Mouse (Mus musculus) ES-E14 (cell line): Measurements from ENCODE around the gene Cdk1.
A peak's percentile ranks its signal among the peaks of the same experiment; 100 is the strongest.

Experiments
- CHD2 ChIP-seq: IDR thresholded peaks from 2 replicates; pipeline ENCODE4 v1.6.1; 2014; ENCODE audit warnings: mild to moderate bottlenecking, low read depth, low read length, inconsistent platforms
- HCFC1 ChIP-seq: IDR thresholded peaks from 2 replicates; pipeline ENCODE4 v1.6.1; 2012; ENCODE audit warnings: low read length, inconsistent platforms, borderline replicate concordance; ENCODE audit not compliant: insufficient read depth
- MAFK ChIP-seq: IDR thresholded peaks from 2 replicates; pipeline ENCODE4 v1.6.1; 2014; ENCODE audit warnings: mild to moderate bottlenecking, low read depth, low read length, inconsistent platforms; ENCODE audit not compliant: insufficient read depth
- ZNF384 ChIP-seq: IDR thresholded peaks from 2 replicates; pipeline ENCODE4 v1.6.1; 2012; ENCODE audit warnings: low read depth, low read length, inconsistent platforms

DNA sequence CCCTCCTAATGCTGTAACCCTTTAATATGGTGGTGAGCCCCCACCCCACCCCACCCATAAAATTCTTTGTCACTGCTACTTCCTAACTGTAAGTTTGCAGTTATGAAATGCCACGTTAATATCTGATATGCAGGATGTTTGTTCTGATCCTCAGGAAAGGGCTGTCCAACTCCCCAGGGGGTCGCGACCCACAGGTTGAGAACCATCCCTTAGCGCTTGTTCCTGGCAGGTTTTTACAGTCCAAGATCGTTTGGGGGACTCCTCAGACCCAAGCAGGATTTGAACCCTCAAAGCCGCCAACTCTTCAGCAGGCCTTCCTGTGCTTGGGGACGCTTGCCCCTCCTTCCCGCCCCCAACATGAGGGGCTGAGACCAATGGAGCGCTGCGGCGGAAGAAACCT lies 16.5 kb downstream of the Cdk1 start:
- TF ChIP-seq CHD2, result peak; percentile 91
- TF ChIP-seq MAFK, result no peak
- no peak for TF ChIP-seq ZNF384
- TF ChIP-seq HCFC1, result no peak
